Mouse (Mus musculus) effector memory CD4-positive, alpha-beta T cell, adult 7 months (primary cell): ENCODE measurements around the gene Olfr1318. TPM values are rescaled to one million over a fixed set of nuclear protein-coding genes. Genes with fewer than 3 reads are reported as not detected.

Experiments
- polyA plus RNA-seq: library from polyadenylated mRNA; unstranded; fragments of 100-300 nt; shearing (Covaris generic); gene quantifications from one replicate; pipeline ENCODE4 v1.2.1, GENCODE M21; 2017

Gene Olfr1318
- polyA plus RNA-seq = not detected

DNA sequence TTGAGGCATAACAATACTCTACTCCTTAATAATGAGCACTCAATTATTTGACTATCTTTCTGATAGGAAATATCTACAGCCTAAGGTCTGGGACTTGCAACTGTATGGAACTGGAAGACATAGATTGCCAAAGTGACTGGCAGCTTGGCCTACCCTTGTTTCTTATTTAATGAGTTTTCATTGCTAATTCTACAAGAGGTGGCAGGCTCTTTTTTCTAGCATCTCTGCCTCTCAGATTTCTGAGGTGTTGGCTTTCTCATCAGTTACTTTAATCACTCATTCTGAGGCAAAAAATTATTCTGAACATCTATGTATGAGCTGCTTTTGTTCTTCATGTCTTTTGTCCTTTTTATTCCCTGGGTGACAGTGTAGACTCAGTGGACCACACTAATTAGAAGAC lies at the start of gene Olfr1318:
Gene Olfr1318 (plus strand): TSS at position 301 of the 400 bp plus-strand sequence.

DNA sequence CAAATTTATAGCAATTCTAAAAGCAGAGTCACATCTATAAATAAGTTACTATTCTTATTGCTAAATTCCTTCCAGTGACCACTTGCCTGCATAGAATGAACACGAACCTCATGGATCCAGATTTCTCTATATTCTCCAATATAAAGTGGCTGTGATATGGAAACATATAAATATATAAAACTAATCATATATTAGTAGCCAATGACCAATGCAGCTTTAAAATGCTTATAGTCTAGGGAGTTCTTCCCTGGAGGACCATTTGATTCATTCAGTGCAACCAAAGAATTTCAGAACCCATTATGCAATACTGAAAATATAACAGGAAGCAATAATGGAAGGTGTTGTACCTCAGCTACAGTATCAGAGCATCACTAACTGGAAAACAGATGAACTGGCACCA lies 38.7 kb upstream of the Olfr1318 start, which contains the start of gene Olfr1315-ps1:
Gene Olfr1315-ps1 (minus strand): TSS at position 101 of the 400 bp plus-strand sequence.

DNA sequence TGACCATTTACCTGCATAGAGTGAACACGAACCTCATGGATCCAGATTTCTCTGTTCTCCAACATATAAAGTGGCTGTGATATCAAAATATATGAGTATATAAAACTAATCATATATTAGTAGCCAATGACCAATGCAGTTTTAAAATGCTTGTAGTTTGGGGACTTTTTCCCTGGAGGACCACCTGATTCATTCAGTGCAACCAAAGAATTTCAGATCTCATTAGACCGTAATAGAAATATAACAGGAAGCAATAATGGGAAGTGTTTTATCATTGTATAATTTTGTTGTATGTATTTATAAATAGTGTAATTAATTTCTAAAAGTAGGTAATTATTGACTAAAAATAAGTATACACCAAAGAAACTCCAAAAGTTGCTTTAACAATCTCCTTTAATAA lies 19.1 kb upstream of the Olfr1318 start, which contains the start of gene Olfr1316:
Gene Olfr1316 (minus strand): TSS at position 101 of the 400 bp plus-strand sequence.

DNA sequence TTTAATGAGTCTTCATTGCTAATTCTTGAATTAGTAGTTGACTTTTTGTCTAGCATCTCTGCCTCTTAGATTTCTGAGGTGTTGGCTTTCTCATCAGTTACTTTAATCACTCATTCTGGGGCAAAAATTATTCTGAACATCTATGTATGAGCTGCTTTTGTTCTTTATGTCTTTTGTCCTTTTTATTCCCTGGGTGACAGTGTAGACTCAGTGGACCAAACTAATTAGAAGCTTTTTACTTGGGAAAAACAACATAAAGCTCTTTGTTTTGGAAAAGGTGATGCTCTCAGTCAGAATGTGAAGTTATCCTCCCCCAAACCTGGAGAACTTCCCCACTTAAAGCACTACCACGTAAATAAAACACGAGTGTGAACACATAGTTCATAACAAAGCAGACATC lies 14.0 kb upstream of the Olfr1318 start, which contains the start of gene Olfr1317:
Gene Olfr1317 (plus strand): TSS at position 301 of the 400 bp plus-strand sequence.

Other genes starting within 250 kb of the Olfr1318 start
- gene Olfr1306, start 237.9 kb upstream of the Olfr1318 start, polyA plus RNA-seq = not detected
- 0.09 TPM for gene Olfr1307, start 204.8 kb upstream of the Olfr1318 start, polyA plus RNA-seq
- gene Olfr1308, start 189.3 kb upstream of the Olfr1318 start, polyA plus RNA-seq = not detected
- gene Olfr1309, start 163.9 kb upstream of the Olfr1318 start, polyA plus RNA-seq = not detected
- not detected for gene Olfr1310, start 141.5 kb upstream of the Olfr1318 start, polyA plus RNA-seq
- gene Olfr1311, start 129.8 kb upstream of the Olfr1318 start, polyA plus RNA-seq = not detected
- 0.23 TPM for gene Olfr1312, start 104.0 kb upstream of the Olfr1318 start, polyA plus RNA-seq
- gene Olfr1313, start 76.4 kb upstream of the Olfr1318 start, polyA plus RNA-seq = not detected
- gene Olfr1314, start 57.4 kb upstream of the Olfr1318 start, polyA plus RNA-seq = not detected
- not detected for gene Olfr1315-ps1, start 38.8 kb upstream of the Olfr1318 start, polyA plus RNA-seq
- gene Olfr1316, start 19.2 kb upstream of the Olfr1318 start, polyA plus RNA-seq = not detected
- not detected for gene Olfr1317, start 13.9 kb upstream of the Olfr1318 start, polyA plus RNA-seq
- 112 TPM for gene Lpcat4, start 85.3 kb downstream of the Olfr1318 start, polyA plus RNA-seq
- 0.50 TPM for gene Nutm1, start 105.1 kb downstream of the Olfr1318 start, polyA plus RNA-seq
- gene Nop10, start 107.7 kb downstream of the Olfr1318 start, polyA plus RNA-seq = 129 TPM
- 37.6 TPM for gene Slc12a6, start 111.6 kb downstream of the Olfr1318 start, polyA plus RNA-seq
- gene Gm21985, start 112.1 kb downstream of the Olfr1318 start, polyA plus RNA-seq = not detected
- 59.0 TPM for gene Emc4, start 213.8 kb downstream of the Olfr1318 start, polyA plus RNA-seq
- 17.6 TPM for gene Katnbl1, start 225.0 kb downstream of the Olfr1318 start, polyA plus RNA-seq